Mouse (Mus musculus) lung, postnatal 0 days (tissue): ENCODE measurements around the gene Btbd35f14.
"Not testable (repeated sequence)": the region's sequence is repeated elsewhere in the genome, so short reads cannot be mapped to it uniquely, and the experiment has no call there.

Experiments used
- CTCF ChIP-seq: IDR thresholded peaks from 2 replicates; pipeline ENCODE4 v1.5.1; 2016; ENCODE audit warnings: antibody characterized with exemption, mild to moderate bottlenecking
- EP300 ChIP-seq: IDR thresholded peaks from 2 replicates; pipeline ENCODE4 v1.6.1; 2016; ENCODE audit warnings: antibody characterized with exemption, mild to moderate bottlenecking, control low read depth

DNA sequence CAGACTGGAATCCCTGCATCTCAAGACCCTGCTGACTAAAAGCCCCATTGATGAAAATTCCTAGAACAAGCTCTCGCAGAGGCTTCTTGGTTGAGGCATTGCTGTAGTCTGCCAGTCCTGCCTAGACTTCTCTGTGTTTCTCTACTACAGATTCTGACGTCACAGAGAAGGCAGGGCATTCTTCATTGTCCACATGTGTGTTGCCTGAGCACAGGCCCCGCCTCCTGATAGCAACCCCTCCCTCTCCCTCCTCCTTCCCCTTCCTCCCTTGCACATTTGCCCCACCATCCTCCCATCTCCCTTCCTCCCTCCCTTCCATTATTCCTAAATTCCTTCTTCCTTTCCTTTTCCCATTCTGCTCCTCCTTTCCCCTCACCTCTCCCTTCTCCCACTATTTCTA, at the start of gene Btbd35f14:
- TF ChIP-seq CTCF, EP300: not testable (repeated sequence)
